12 mouse cellular contexts compared by ENCODE assay signal in genomic region chr10:29554365-29554764, GRCm38 (mm10). TPM values are rescaled to one million over a fixed set of nuclear protein-coding genes. Genes with fewer than 3 reads are reported as not detected.
DNase-seq lines count a peak whose midpoint lies in the region; ATAC-seq and TF ChIP-seq lines count a peak whose summit lies in the region.
"Had no signal": no experiment of that assay in that cellular context is flagged by ENCODE, and none has a peak within 500 bp of the region (broad histone marks: within the 10 kb centered on the region; RNA-seq: fewer than 3 reads in every experiment).

No protein-coding gene starts in this region.

- no peak for TF ChIP-seq CTCF in liver, adult 2 months (IDR thresholded peaks at IDR 0.05; ENCODE audit: low read depth, low read length)
- no peak for TF ChIP-seq CTCF in lung, embryonic 14.5 days (IDR thresholded peaks at IDR 0.05; ENCODE audit: low read depth)

- peaks cover 2% of the 10 kb centered on the region; the same call in 1 of the 2 replicates for H3K4me1 ChIP-seq in liver, adult 2 months (ENCODE audit: control insufficient read depth, insufficient read depth, low read length)
- no peaks in the 10 kb centered on the region for H3K4me1 ChIP-seq in lung, embryonic 14.5 days (ENCODE audit: insufficient read depth)

- 38% methylated on average over 2 of the region's 2 CpGs for WGBS in liver, adult 2 months
- WGBS in lung, embryonic 14.5 days = 18% methylated on average over 2 of the region's 2 CpGs

- H3K36me3 ChIP-seq in liver, adult 2 months (ENCODE audit: control insufficient read depth, insufficient read depth, low read length) = no peaks in the 10 kb centered on the region
- no peaks in the 10 kb centered on the region for H3K36me3 ChIP-seq in lung, embryonic 14.5 days (ENCODE audit: insufficient read depth)

- TF ChIP-seq POLR2A in liver, adult 2 months (IDR thresholded peaks at IDR 0.05; ENCODE audit: extremely low read depth, insufficient read depth, low read length) = no peak

- DNase-seq in embryo, embryonic 10.5 days (ENCODE audit: low spot score) = peak; percentile 24
- DNase-seq in embryo, embryonic 10 days (ENCODE audit: low spot score) = no peak
- DNase-seq in liver, adult 2 months (ENCODE audit: extremely low read depth, low read depth, low spot score) = peak; percentile 78
- no peak for DNase-seq in liver
- DNase-seq in lung, embryonic 14.5 days = peak; percentile 74
- no peak for DNase-seq in right cerebral cortex, postnatal 36 days (ENCODE audit: low spot score in 2 of 2)
- no peak for DNase-seq in heart, adult 8-10 months (ENCODE audit: low spot score)
- no peak for DNase-seq in left cerebral cortex, adult 18-20 months (ENCODE audit: low spot score in 2 of 2)
- DNase-seq: cerebellum, postnatal 10 days; heart, adult 18-20 months; thymus, adult 2 months had no signal

- H3K9me3 ChIP-seq in lung, embryonic 14.5 days (ENCODE audit: low read depth, low read length) = no peaks in the 10 kb centered on the region

- H3K4me2 ChIP-seq in lung, embryonic 14.5 days = no peak overlapping the region
- H3K4me2 ChIP-seq: midbrain, embryonic 11.5 days had no signal

- H3K79me2 ChIP-seq in liver, adult 2 months (ENCODE audit: control insufficient read depth, insufficient read depth, low read length) = no peaks in the 10 kb centered on the region

- ATAC-seq in lung, embryonic 14.5 days (ENCODE audit: insufficient read depth) = peak; percentile 75; the same call in 1 of the 2 replicates

- no peak overlapping the region for H3K27ac ChIP-seq in liver, adult 2 months (replicated peaks; ENCODE audit: insufficient read depth, low read depth, low read length)
- no peak overlapping the region for H3K27ac ChIP-seq in lung, embryonic 14.5 days (ENCODE audit: low read depth)

- no peak overlapping the region for H3K9ac ChIP-seq in liver, adult 2 months (ENCODE audit: low read depth, low read length)
- H3K9ac ChIP-seq in lung, embryonic 14.5 days = no peak overlapping the region

- H3K27me3 ChIP-seq in liver, adult 2 months (ENCODE audit: control insufficient read depth, insufficient read depth, low read length) = no peaks in the 10 kb centered on the region
- no peaks in the 10 kb centered on the region for H3K27me3 ChIP-seq in lung, embryonic 14.5 days (ENCODE audit: insufficient read depth, low read length)

- no peak overlapping the region for H3K4me3 ChIP-seq in liver, adult 2 months (ENCODE audit: insufficient read depth, low read depth, low read length)
- H3K4me3 ChIP-seq in lung, embryonic 14.5 days (ENCODE audit: low read depth, low read length) = no peak overlapping the region

RNA-seq across cellular contexts. Expression of gene Rspo3, which starts 18.7 kb away (rescaled TPM):
- 2.5 and 3.0 TPM in 2 replicates for total RNA-seq in liver, adult 2 months (2014; rRNA removed)
- 1.1 and 1.3 TPM in 2 replicates for polyA plus RNA-seq in liver, adult 2 months (2012; rRNA removed)
- 1.1 and 1.4 TPM in 2 replicates for polyA plus RNA-seq in lung, embryonic 14.5 days (2014; fragmentation: Nextera tagmentation; extraction: Ambion mirVana)
- total RNA-seq in heart, adult 8-10 months (2022) = under 1 TPM; 0.22 to 0.53 (median 0.24) TPM
- 10 to 100 TPM; 11.5 to 13.8 TPM for total RNA-seq in left cerebral cortex, adult 18-20 months (2021)

Comparison
In these comparisons a context has a peak if more than half of its experiments do, and no peak if none do; other contexts are left out.
1. DNase-seq: peak in embryo, embryonic 10.5 days (single experiment), liver, adult 2 months (single experiment) and lung, embryonic 14.5 days (single experiment); none in embryo, embryonic 10 days (single experiment), liver (single experiment), right cerebral cortex, postnatal 36 days (0 of 2), heart, adult 8-10 months (single experiment) and left cerebral cortex, adult 18-20 months (0 of 2).